Mouse (Mus musculus) lung, adult 2 months (tissue): ENCODE measurements around the gene Usp42. TPM values are rescaled to one million over a fixed set of nuclear protein-coding genes. Genes with fewer than 3 reads are reported as not detected.

Source experiments
- DNase-seq: peaks from one replicate; pipeline ENCODE4 v3.0.0; 2022
- H3K4me1 ChIP-seq: fragments of 200-500 bp; 2 replicates; pipeline ENCODE4 v1.6.1; 2011; ENCODE audit warnings: low read length; ENCODE audit not compliant: control insufficient read depth, insufficient read depth
- H3K4me3 ChIP-seq: fragments of 200-500 bp; replicated peaks from 2 replicates; pipeline ENCODE3; 2011; ENCODE audit warnings: low read depth, mild to moderate bottlenecking, control low read depth, low read length; ENCODE audit errors: extremely low read depth
- CTCF ChIP-seq: fragments of 200-500 bp; IDR thresholded peaks from 2 replicates; pipeline ENCODE4 v1.5.1; 2011; ENCODE audit warnings: mild to moderate bottlenecking, low read length, control low read depth; ENCODE audit not compliant: insufficient read depth
- POLR2A ChIP-seq: fragments of 200-500 bp; IDR thresholded peaks from 2 replicates; pipeline ENCODE4 v1.6.1; 2011; ENCODE audit warnings: low read depth, mild to moderate bottlenecking, control low read depth, low read length, borderline replicate concordance; ENCODE audit errors: extremely low read depth
- WGBS: fragments of 180-500 bp; shearing (Covaris S2); methylation state at CpG from one replicate; pipeline ENCODE4 v1.1.7; 2018; 5-methylcytosine and 5-hydroxymethylcytosine counted together
- polyA plus RNA-seq: library from polyadenylated mRNA; depleted of rRNA; stranded (reverse); fragments of >200 nt; gene quantifications from 2 replicates; pipeline ENCODE4 v1.2.3, GENCODE M21; 2012

The Usp42 gene
- polyA plus RNA-seq, 1 experiment, result 7.6 TPM

DNA sequence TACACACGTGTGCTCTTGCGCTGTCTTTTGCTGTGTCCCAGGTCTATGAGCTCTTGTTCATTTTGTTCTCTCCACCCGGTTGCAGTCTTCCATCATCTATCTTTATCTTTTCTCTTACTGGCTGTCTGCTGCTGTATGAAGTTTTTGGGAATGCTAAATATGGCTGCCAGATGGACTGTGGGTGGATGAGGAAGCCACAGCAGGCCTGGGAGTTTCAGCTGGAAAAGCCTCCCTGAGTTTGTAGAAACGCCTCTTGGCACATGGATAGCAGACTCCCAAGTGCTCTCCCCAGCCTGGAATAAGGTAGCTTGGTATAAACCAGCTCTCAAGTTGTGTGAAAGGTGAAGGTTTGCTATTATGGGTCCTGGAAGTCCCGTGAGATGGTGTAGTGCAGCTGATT is 41.2 kb downstream of the Usp42 start:
- WGBS, result 85% methylated on average over 5 of the region's 5 CpGs

DNA sequence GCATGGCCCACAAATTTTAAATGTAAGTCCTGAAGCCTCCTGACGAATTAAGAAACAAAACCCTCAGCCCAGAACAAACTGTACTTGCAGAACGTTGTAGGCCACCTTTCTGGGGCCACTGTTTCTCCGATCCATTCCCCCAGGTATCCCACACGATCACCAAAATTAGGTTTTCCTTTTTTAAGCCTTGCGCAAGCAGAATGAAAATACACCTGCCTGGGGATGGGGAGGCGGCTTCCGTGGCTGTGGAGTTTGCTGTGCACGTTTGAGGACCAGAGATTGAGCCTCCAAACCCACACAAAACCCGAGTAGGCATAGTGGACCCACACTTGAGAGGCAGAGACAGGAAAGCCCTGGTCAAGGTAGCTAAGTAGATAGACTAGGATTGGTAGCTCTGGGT is 41.7 kb downstream of the Usp42 start:
- H3K4me1 ChIP-seq, result no peaks in the 10 kb centered on the region; the same call in 1 of the 2 replicates
- no peak overlapping the region for H3K4me3 ChIP-seq
- DNase-seq, result no peak
- WGBS, result 87% methylated on average over 9 of the region's 9 CpGs
- TF ChIP-seq CTCF (no peak), POLR2A (no peak)

More for the DNA sequence above, 41.2 kb downstream of the Usp42 start:
- TF ChIP-seq CTCF, result no peak
- no peak for TF ChIP-seq POLR2A
- no peak for DNase-seq
- H3K4me3 ChIP-seq, result no peak overlapping the region
- H3K4me1 ChIP-seq, result no peaks in the 10 kb centered on the region; the same call in 1 of the 2 replicates

DNA sequence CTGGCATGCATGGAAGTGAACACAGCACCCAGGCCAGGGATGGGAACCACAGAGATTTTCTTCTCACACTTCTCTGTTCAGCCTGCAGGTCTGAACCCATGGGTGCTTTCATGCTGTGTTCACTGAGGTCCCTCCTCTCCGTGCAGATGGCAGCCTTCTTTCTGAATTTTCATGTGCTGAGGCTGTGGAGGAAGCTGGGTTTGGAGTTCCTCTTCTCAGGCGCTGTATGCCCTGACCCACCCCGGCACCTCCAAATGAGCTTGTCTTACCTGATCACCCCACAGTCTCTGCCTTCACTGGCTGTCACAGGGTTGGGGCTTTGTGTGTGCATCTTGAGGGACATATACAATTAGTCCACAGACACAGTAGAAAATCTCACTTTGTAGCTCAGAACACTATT is 44.5 kb downstream of the Usp42 start:
- no peak for DNase-seq
- no peak overlapping the region for H3K4me3 ChIP-seq
- TF ChIP-seq CTCF, result no peak
- no peak for TF ChIP-seq POLR2A
- 71% methylated on average over 3 of the region's 3 CpGs for WGBS
- peaks cover 8% of the 10 kb centered on the region for H3K4me1 ChIP-seq

DNA sequence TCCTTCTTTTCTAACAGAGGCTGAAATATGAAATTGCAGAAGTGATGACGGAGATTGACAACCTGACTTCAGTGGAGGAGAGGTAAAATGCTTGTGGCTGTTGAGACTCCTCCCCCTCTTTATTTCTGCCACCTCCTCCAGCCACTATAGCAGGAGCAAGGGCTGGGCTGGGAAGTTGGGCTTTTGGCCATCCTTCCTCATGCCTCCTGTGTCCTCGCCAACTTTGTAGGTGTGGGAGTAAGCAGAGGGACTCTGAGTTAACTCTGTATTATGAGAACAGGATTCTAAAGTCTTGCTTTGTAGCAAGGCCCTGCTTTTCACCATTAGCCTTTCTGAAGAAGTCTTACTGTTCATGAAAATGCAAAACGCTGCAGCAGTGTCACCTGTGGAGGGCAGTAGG is 45.6 kb downstream of the Usp42 start:
- peaks cover 8% of the 10 kb centered on the region for H3K4me1 ChIP-seq
- WGBS, result 77% methylated on average over 3 of the region's 3 CpGs
- DNase-seq, result no peak
- no peak overlapping the region for H3K4me3 ChIP-seq
- TF ChIP-seq CTCF (no peak), POLR2A (no peak)

- no peak for DNase-seq
- WGBS, result 43% methylated on average over 8 of the region's 8 CpGs
- peaks cover 12% of the 10 kb centered on the region for H3K4me1 ChIP-seq
- no peak overlapping the region for H3K4me3 ChIP-seq
- TF ChIP-seq POLR2A, result no peak
- TF ChIP-seq CTCF, result no peak
Observed at GRCm38 (mm10) chr5:143684911-143685390, 47.1 kb downstream of the Usp42 start.

GRCm38 (mm10) chr5:143683696-143684095 is 48.4 kb downstream of the Usp42 start:
- Histone ChIP-seq H3K4me1 (peaks cover 18% of the 10 kb centered on the region), H3K4me3 (no peak overlapping the region)
- TF ChIP-seq POLR2A (no peak), CTCF (no peak)
- DNase-seq, result no peak
- 64% methylated on average over 6 of the region's 6 CpGs for WGBS

GRCm38 (mm10) chr5:143679654-143680053 is 52.4 kb downstream of the Usp42 start:
- H3K4me1 ChIP-seq, result peaks cover 38% of the 10 kb centered on the region
- WGBS, result 44% methylated on average over 6 of the region's 6 CpGs
- TF ChIP-seq CTCF (no peak), POLR2A (no peak)
- no peak for DNase-seq
- no peak overlapping the region for H3K4me3 ChIP-seq

- DNase-seq, result no peak
- H3K4me1 ChIP-seq, result peaks cover 39% of the 10 kb centered on the region
- TF ChIP-seq CTCF (no peak), POLR2A (no peak)
- H3K4me3 ChIP-seq, result no peak overlapping the region
- 17% methylated on average over 6 of the region's 6 CpGs for WGBS
Observed at GRCm38 (mm10) chr5:143678634-143679271, 53.3 kb downstream of the Usp42 start.

DNA sequence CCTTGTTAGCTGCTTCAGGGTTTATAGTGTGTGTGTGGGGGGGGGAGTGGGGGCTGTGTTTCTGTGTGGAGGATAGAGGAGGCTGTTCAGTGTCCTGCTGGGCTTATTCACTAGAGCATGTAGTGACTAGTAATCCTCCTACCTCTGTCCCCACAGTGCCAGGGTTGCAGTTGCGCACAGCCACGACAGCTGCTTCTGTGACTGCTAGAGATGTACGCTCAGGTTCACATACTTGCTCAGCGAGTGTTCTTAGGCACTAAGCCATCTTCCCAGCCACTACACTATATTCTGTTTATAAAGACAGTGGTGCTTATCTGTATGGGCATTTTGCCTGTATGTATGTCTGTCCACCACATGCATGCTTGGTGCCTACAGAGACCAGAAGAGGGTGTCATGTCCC is 54.7 kb downstream of the Usp42 start:
- no peak overlapping the region for H3K4me3 ChIP-seq
- 52% methylated on average over 4 of the region's 4 CpGs for WGBS
- peaks cover 34% of the 10 kb centered on the region for H3K4me1 ChIP-seq
- TF ChIP-seq CTCF (no peak), POLR2A (no peak)
- DNase-seq, result no peak
